Mouse (Mus musculus) forebrain, postnatal 0 days (tissue): ENCODE measurements around the gene Mul1. TPM values are rescaled to one million over a fixed set of nuclear protein-coding genes. Genes with fewer than 3 reads are reported as not detected.

Experiments used
- ATAC-seq: fragments of 200-750 bp; cut with Nextera tagmentation; 2 replicates; pipeline ENCODE4 v1.8.0; 2017; ENCODE audit warnings: mild to moderate bottlenecking, moderate library complexity
- DNase-seq: peaks from one replicate; pipeline ENCODE4 v3.0.0-alpha.2; 2015
- H3K27ac ChIP-seq: fragments of 300-500 bp; sonication (generic); 2 replicates; pipeline ENCODE4 v1.5.1; 2014; ENCODE audit warnings: low read depth, mild to moderate bottlenecking, antibody characterized with exemption, low read length, moderate library complexity, mixed read lengths
- H3K27me3 ChIP-seq: fragments of 300-500 bp; sonication (generic); 2 replicates; pipeline ENCODE4 v1.6.1; 2014; ENCODE audit warnings: mild to moderate bottlenecking, low read length, mixed read lengths; ENCODE audit not compliant: insufficient read depth
- H3K36me3 ChIP-seq: fragments of 300-500 bp; sonication (generic); 2 replicates; pipeline ENCODE4 v1.6.1; 2014; ENCODE audit warnings: mild to moderate bottlenecking, moderate library complexity; ENCODE audit not compliant: insufficient read depth
- H3K4me1 ChIP-seq: fragments of 300-500 bp; sonication (generic); 2 replicates; pipeline ENCODE4 v1.6.1; 2014; ENCODE audit warnings: antibody characterized with exemption; ENCODE audit not compliant: insufficient read depth
- H3K4me2 ChIP-seq: fragments of 300-500 bp; sonication (generic); 2 replicates; pipeline ENCODE4 v1.6.1; 2014; ENCODE audit warnings: low read depth, mild to moderate bottlenecking, moderate library complexity
- H3K4me3 ChIP-seq: fragments of 300-500 bp; sonication (generic); 2 replicates; pipeline ENCODE4 v1.5.1; 2014; ENCODE audit warnings: low read depth, low read length, mixed read lengths
- H3K9ac ChIP-seq: fragments of 300-500 bp; sonication (generic); 2 replicates; pipeline ENCODE4 v1.6.1; 2014; ENCODE audit warnings: mild to moderate bottlenecking
- H3K9me3 ChIP-seq: fragments of 300-500 bp; sonication (generic); 2 replicates; pipeline ENCODE4 v1.6.1; 2016; ENCODE audit warnings: low read length
- CTCF ChIP-seq: sonication (generic); IDR thresholded peaks from 2 replicates; pipeline ENCODE4 v1.5.1; 2016; ENCODE audit warnings: antibody characterized with exemption, control low read depth, low read depth
- WGBS: fragments of 180-500 bp; shearing (Covaris S2); extraction: QIAGEN DNeasy Blood & Tissue Kit; methylation state at CpG from one replicate; pipeline ENCODE4 v1.1.7; 2014; 5-methylcytosine and 5-hydroxymethylcytosine counted together
- polyA plus RNA-seq: library from polyadenylated mRNA; unstranded; fragments of >200 nt; fragmentation: Nextera tagmentation; extraction: Ambion mirVana; gene quantifications from 2 replicates; pipeline ENCODE4 v1.2.1, GENCODE M21; 2015
- total RNA-seq: library from RNA; depleted of rRNA; stranded (reverse); fragments of >200 nt; gene quantifications from 2 replicates; pipeline ENCODE4 v1.2.3, GENCODE M21; 2014

Gene Mul1
- total and polyA plus RNA-seq, 2 experiments from 2014 or later = 19.4 to 32.4 TPM

DNA sequence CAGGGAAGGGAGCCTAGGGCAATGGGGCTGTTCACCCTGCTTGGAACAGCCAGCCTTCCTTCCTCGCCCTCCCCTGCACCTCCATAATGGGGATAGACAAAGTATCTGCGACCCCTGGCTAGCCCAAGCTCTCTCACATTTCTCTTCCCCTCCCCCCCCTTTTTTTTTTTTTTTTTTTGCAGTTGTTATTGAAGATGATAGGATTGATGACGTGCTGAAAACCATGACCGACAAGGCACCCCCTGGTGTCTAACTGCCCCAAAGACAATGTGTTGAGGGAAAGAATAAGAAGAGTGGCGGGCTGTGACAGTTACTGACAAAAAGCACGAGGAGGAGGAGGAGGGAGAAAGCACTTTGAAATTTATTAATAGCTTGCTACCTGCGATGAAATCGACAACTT is 22.1 kb downstream of the Mul1 start:
- Histone ChIP-seq H3K4me1 (peaks cover 5% of the 10 kb centered on the region), H3K27ac (peak overlapping the region; percentile 90; the same call in 1 of the 2 replicates), H3K36me3 (no peaks in the 10 kb centered on the region; the same call in 1 of the 2 replicates), H3K4me3 (peak overlapping the region; percentile 82), H3K9ac (peak overlapping the region; percentile 86), H3K9me3 (no peaks in the 10 kb centered on the region), H3K4me2 (peak overlapping the region; percentile 96), H3K27me3 (no peaks in the 10 kb centered on the region)
- DNase-seq = peak; percentile 9
- peak; percentile 20 for TF ChIP-seq CTCF
- ATAC-seq = no peak
- 16% methylated on average over 8 of the region's 8 CpGs for WGBS

DNA sequence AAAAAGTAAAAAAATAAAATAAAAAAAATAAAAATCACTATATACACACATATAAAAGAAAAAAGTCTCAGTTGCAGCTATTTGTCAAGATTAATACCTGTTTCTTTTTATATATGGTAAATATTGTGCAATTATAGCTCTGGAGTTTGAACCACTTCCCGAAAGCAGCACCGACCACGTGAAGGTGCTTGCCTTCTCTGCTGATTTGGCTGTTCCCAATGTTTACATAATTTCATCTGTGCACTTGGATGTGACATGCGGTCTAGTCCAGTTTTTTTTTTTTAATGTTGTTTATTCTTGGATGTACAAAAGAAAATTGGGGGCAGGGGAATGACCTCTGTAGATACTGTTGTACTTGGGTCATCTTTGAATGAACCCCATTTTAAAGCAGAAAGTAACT is 22.6 kb downstream of the Mul1 start:
- ATAC-seq = no peak
- no peak for TF ChIP-seq CTCF
- no peak overlapping the region for H3K9ac ChIP-seq
- peaks cover 5% of the 10 kb centered on the region for H3K4me1 ChIP-seq
- H3K27ac ChIP-seq = no peak overlapping the region
- peak overlapping the region; percentile 96 for H3K4me2 ChIP-seq
- H3K9me3 ChIP-seq = no peaks in the 10 kb centered on the region
- H3K4me3 ChIP-seq = peak overlapping the region; percentile 82
- no peaks in the 10 kb centered on the region for H3K27me3 ChIP-seq
- no peaks in the 10 kb centered on the region; the same call in 1 of the 2 replicates for H3K36me3 ChIP-seq
- no peak for DNase-seq
- 45% methylated on average over 4 of the region's 4 CpGs for WGBS

DNA sequence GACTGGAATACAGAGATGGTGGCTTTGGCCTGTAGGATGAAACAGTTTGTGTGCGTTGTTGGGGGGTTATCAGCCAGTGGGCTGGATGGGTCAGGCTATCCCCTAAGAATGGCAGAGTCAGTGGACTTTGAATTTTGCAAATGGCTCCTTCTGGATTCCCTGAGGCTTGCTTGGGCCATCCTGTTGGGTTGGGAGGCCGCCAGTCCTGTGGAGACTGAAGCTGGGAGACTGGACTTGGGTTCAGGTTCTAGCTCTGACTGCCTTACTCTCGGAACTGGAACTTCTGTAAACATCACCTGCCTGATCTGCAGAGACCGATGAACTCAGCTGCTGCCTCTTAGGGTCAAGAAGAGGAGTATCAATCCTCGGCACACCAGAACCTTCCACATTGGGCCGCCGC is 23.7 kb downstream of the Mul1 start:
- 87% methylated on average over 7 of the region's 7 CpGs for WGBS
- Histone ChIP-seq H3K36me3 (no peaks in the 10 kb centered on the region; the same call in 1 of the 2 replicates), H3K27me3 (no peaks in the 10 kb centered on the region), H3K9me3 (no peaks in the 10 kb centered on the region), H3K27ac (no peak overlapping the region), H3K4me1 (peaks cover 12% of the 10 kb centered on the region), H3K4me2 (no peak overlapping the region; the same call in 1 of the 2 replicates), H3K9ac (no peak overlapping the region), H3K4me3 (no peak overlapping the region)
- DNase-seq (no peak), ATAC-seq (no peak)
- no peak for TF ChIP-seq CTCF

DNA sequence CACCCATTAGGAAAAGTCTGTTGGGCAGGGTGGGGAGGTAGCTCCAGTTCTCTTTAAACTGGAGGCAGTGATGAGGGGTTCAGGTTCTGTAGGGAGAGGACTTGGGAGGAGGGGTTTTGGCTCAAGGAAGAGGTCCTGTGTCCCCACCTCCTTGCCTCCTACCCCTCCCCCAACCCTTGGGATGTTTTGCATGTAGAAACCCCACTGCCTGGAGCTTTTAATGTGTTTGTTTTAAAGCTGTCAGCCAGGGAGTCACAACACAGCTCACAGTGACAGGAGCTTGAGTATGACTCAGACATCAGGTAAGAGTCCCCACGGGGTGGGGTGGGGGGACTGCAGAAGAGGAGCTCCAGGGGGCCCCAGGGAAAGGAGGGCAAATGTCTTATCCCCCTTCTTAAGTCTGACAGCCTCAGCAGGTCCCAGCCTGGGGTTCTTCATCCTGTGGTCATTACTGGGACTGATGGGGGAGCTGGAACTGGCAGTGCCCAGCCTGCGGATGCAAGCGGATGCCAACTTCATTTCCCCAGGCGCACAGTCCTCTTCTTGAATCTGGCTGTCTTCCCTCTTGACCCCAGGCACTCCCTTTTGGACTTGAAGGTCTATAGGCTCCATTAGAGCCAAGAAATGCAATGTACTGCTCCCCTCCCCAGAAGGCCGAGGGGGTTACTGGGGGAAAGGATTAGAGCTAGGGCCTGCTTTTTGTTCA is 24.4 kb downstream of the Mul1 start:
- 39% methylated on average over 5 of the region's 5 CpGs for WGBS
- Histone ChIP-seq H3K4me3 (no peak overlapping the region), H3K27me3 (no peaks in the 10 kb centered on the region), H3K9me3 (no peaks in the 10 kb centered on the region), H3K9ac (no peak overlapping the region), H3K36me3 (no peaks in the 10 kb centered on the region; the same call in 1 of the 2 replicates), H3K4me2 (no peak overlapping the region), H3K27ac (no peak overlapping the region), H3K4me1 (peaks cover 15% of the 10 kb centered on the region)
- no peak for DNase-seq
- ATAC-seq = no peak
- no peak for TF ChIP-seq CTCF

- H3K9ac ChIP-seq = no peak overlapping the region
- no peaks in the 10 kb centered on the region for H3K27me3 ChIP-seq
- no peak overlapping the region for H3K4me2 ChIP-seq
- H3K9me3 ChIP-seq = no peaks in the 10 kb centered on the region
- H3K4me1 ChIP-seq = peaks cover 23% of the 10 kb centered on the region
- H3K27ac ChIP-seq = no peak overlapping the region
- ATAC-seq (no peak), DNase-seq (no peak)
- no peak for TF ChIP-seq CTCF
- 77% methylated on average over 6 of the region's 6 CpGs for WGBS
- no peak overlapping the region for H3K4me3 ChIP-seq
- H3K36me3 ChIP-seq = no peaks in the 10 kb centered on the region; the same call in 1 of the 2 replicates
Observed at GRCm38 (mm10) chr4:138459775-138460174, 25.3 kb downstream of the Mul1 start.

- Histone ChIP-seq H3K4me2 (no peak overlapping the region), H3K9me3 (no peaks in the 10 kb centered on the region), H3K4me1 (peaks cover 23% of the 10 kb centered on the region), H3K36me3 (no peaks in the 10 kb centered on the region; the same call in 1 of the 2 replicates), H3K27me3 (no peaks in the 10 kb centered on the region), H3K9ac (no peak overlapping the region), H3K4me3 (no peak overlapping the region), H3K27ac (no peak overlapping the region)
- ATAC-seq (no peak), DNase-seq (no peak)
- WGBS = 38% methylated on average over 9 of the region's 9 CpGs
- no peak for TF ChIP-seq CTCF
Observed at GRCm38 (mm10) chr4:138460910-138461309, 26.4 kb downstream of the Mul1 start.

DNA sequence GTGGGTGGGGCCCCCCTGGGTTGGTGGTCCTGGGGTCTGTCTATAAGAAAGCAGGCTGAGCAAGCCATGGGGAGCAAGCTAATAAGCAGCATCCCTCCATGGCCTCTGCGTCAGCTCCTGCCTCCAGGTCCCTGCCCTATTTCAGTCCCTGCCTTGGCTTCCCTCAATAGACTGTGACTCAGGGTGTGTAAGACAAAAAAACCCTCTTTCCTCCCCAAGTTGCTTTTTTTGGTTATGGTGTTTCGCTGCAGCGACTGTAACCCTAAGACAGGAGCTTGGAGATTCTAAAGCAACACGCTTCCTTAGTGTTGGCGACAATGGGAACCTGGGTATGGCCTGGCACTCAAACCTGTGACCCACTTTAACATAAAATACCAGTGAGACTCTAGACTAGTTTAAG is 27.0 kb downstream of the Mul1 start:
- 97% methylated on average over 5 of the region's 5 CpGs for WGBS
- Histone ChIP-seq H3K9ac (no peak overlapping the region), H3K36me3 (no peaks in the 10 kb centered on the region; the same call in 1 of the 2 replicates), H3K4me1 (peaks cover 23% of the 10 kb centered on the region), H3K27me3 (no peaks in the 10 kb centered on the region), H3K4me3 (no peak overlapping the region), H3K27ac (no peak overlapping the region), H3K4me2 (no peak overlapping the region), H3K9me3 (no peaks in the 10 kb centered on the region)
- DNase-seq (no peak), ATAC-seq (no peak)
- TF ChIP-seq CTCF = no peak
